Mouse (Mus musculus): ENCODE measurements around the gene Krba1. TPM values are rescaled to one million over a fixed set of nuclear protein-coding genes. Genes with fewer than 3 reads are reported as not detected.

The Krba1 gene
- polyA plus RNA-seq, 1 experiment from 2014 or later = 36.0 TPM

DNA sequence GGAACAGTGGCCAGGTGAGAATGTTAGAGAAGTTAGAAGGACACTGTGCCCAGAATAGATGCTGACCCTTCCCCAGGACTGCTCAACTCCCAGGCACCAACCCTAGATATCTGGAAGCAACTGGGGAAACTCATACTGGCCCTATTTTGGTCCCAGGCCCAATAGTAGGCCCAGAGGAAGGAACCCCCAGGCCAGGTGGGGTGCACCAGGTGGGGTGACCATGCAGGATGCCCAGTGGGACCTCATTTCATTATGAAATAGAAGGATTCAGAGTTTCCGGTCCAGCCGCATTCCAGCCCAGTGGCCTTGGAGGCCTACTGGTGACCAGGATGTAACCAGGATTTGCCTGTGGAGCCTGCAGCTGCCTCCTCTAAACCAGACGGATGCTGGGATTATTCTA is 51.5 kb downstream of the Krba1 start:
- ChIA-PET POLR2A (interaction anchor here (0.7 to 1.3 kb wide), 2 partner anchors 25 to 57 kb away, joined by 3 read pairs; no protein-coding TSS in a partner anchor), CTCF (no interaction called here)
- DNase-seq (ENCODE audit: low read depth, low spot score) (no peak), ATAC-seq (no peak)
- no peak for TF ChIP-seq CTCF (IDR thresholded peaks at IDR 0.05)
- H3K27me3 ChIP-seq = no peaks in the 10 kb centered on the region
- in situ Hi-C loops (cut with MboI; ENCODE audit: low pct_unique_long_range_greater_than_20kb) = no loop called here

DNA sequence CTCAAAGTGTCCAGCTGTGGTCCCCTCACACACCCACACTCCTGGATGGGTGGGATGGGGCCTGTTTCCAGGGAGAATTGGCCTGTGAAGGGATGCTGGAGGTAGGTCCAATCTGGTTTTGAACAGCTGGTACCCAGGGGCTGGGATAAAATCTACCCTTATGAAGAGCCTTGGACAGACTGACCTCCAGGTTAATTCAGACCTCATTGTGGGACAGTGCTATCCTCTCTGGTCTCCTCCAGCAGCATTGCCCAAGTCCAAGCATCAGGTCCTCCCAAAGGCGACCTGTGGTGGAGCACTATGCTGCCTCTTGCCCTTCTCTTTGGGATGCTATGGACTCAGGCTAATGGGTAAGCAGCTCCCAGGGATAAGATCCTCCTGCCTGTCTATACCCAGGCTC is 52.5 kb downstream of the Krba1 start, which contains the start of gene Sspo:
TSS of gene Sspo (plus strand) at position 301 of the 400 bp plus-strand sequence.
- ATAC-seq = no peak
- CTCF ChIA-PET = no interaction called here
- in situ Hi-C loops (cut with MboI; ENCODE audit: low pct_unique_long_range_greater_than_20kb) = no loop called here
- POLR2A ChIA-PET = no interaction called here
- no peak for TF ChIP-seq CTCF (IDR thresholded peaks at IDR 0.05)
- no peak for DNase-seq (ENCODE audit: low read depth, low spot score)
- H3K27me3 ChIP-seq = no peaks in the 10 kb centered on the region

DNA sequence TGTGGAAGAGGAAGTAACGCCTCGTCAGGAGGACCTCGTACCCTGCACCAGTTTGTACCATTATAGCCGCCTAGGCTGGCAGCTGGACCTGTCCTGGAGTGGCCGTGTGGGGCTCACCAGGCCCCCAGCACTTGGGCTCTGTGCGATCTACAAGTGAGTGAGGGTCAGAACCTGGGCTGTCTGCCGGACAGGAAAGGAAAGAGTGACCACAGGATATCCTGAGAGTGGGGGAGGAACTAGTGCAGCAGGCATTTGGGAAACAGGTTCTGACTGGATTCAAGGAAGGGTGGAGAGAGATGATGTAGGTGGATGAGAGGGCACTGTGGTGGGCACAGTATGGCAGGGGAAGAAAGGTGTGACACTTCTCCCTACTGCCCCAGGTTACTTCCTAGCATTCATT is 53.1 kb downstream of the Krba1 start:
- in situ Hi-C loops (cut with MboI; ENCODE audit: low pct_unique_long_range_greater_than_20kb) = no loop called here

DNA sequence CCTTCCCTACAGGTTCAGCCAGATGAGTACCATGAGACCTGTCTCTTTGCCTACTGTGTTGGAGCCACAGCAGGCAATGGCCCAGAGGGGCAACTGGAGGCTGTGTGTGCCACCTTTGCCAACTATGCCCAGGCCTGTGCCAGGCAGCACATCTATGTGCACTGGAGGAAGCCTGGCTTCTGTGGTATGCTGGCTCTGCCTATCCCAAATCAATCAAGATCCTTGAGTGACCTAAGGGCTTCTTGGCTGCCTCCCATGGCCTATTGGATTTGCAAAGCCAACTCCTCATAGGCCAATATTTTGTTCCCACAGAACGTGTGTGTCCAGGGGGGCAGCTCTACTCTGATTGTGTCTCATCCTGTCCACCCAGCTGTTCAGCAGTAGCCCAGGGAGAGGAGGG is 56.8 kb downstream of the Krba1 start:
- TF ChIP-seq CTCF (IDR thresholded peaks at IDR 0.05) = no peak
- in situ Hi-C loops (cut with MboI; ENCODE audit: low pct_unique_long_range_greater_than_20kb) = no loop called here
- ChIA-PET CTCF (no interaction called here), POLR2A (no interaction called here)
- DNase-seq (ENCODE audit: low read depth, low spot score) (no peak), ATAC-seq (no peak)
- peaks cover 4% of the 10 kb centered on the region for H3K27me3 ChIP-seq

More for the DNA sequence above, 53.1 kb downstream of the Krba1 start:
- CTCF ChIA-PET = no interaction called here
- POLR2A ChIA-PET = no interaction called here
- ATAC-seq (no peak), DNase-seq (ENCODE audit: low read depth, low spot score) (no peak)
- no peak for TF ChIP-seq CTCF (IDR thresholded peaks at IDR 0.05)
- H3K27me3 ChIP-seq = no peaks in the 10 kb centered on the region

DNA sequence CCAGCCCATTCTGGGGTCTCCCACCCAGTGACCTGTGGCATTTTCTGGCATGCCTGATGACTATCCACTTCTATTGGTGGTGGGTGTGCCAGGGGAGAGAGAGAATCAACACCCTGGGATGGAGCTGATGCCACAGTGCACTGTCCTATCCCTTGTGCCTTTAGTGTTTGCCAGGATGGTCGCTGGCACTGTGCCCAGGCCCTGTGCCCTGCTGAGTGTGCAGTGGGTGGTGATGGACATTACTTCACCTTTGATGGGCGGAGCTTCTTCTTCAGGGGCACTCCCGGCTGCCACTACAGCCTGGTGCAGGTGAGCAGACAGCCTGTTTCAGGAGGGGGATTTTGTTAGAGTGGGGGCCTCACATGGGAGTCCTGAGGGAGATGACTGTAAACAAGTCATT is 57.4 kb downstream of the Krba1 start:
- CTCF ChIA-PET = no interaction called here
- DNase-seq (ENCODE audit: low read depth, low spot score) (no peak), ATAC-seq (no peak)
- in situ Hi-C loops (cut with MboI; ENCODE audit: low pct_unique_long_range_greater_than_20kb) = no loop called here
- H3K27me3 ChIP-seq = peaks cover 4% of the 10 kb centered on the region
- TF ChIP-seq CTCF (IDR thresholded peaks at IDR 0.05) = no peak
- POLR2A ChIA-PET = no interaction called here

DNA sequence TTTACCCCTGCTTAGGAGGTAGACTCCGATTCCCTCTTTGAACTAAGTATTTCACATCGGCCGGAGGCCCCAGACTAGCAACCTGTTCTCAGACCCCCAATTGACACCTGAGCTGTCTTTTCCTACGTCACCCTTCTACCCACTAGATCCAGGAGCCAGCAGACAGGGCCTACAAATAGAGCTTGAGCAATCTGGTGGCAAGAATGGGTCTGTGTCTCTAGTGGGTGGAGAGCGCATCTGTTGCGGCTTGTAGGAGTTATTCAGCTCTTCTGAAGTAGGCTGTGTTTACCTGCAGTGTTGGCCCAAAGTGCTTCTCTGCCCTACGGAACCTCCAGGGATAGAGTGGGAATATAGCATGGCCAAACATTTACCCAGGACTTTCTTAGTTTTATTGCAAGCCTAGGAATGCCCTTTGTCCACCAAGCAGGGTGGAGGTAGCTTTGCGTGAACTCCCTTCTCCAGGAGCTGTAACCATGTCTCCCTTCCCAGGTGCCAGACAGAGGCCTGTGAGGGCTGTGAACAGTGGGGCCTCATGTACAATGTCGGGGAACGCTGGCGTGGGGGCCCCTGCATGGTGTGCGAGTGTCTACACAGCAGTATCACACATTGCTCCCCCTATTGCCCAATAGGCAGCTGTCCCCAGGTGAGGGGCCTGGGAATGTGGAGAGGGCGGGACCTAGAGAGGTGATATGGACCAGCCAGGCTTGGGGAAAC is 69.7 kb downstream of the Krba1 start:
- peaks cover 19% of the 10 kb centered on the region for H3K27me3 ChIP-seq
- TF ChIP-seq CTCF (IDR thresholded peaks at IDR 0.05) = no peak
- DNase-seq (ENCODE audit: low read depth, low spot score) = no peak
- in situ Hi-C loops (cut with MboI; ENCODE audit: low pct_unique_long_range_greater_than_20kb) = no loop called here
- ChIA-PET POLR2A (interaction anchor here (0.6 to 1.0 kb wide), 2 partner anchors 25 to 355 kb away, joined by 3 read pairs; no protein-coding TSS in a partner anchor), CTCF (no interaction called here)
- no peak for ATAC-seq

DNA sequence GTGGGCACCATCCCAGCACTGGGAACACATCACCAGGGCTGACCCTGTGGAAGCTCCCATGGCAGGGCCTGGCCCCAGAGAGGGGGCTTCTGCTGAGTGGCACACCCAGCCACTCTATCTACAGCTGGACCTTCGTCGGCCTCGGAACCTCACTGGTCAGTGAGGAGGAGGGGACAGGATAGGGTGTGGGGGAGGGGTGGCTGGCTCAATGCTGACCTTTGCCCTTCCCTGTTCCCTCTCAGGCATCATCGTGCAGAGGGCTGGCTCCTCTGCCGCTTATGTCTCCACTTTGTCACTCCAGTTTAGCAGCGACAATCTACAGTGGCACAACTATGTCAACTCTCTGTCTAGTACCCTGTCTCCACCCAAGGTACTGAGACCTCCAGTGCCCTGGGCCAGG is 71.3 kb downstream of the Krba1 start:
- no peak for TF ChIP-seq CTCF (IDR thresholded peaks at IDR 0.05)
- ChIA-PET POLR2A (no interaction called here), CTCF (no interaction called here)
- in situ Hi-C loops (cut with MboI; ENCODE audit: low pct_unique_long_range_greater_than_20kb) = no loop called here
- ATAC-seq = no peak
- no peak for DNase-seq (ENCODE audit: low read depth, low spot score)
- H3K27me3 ChIP-seq = peaks cover 13% of the 10 kb centered on the region

DNA sequence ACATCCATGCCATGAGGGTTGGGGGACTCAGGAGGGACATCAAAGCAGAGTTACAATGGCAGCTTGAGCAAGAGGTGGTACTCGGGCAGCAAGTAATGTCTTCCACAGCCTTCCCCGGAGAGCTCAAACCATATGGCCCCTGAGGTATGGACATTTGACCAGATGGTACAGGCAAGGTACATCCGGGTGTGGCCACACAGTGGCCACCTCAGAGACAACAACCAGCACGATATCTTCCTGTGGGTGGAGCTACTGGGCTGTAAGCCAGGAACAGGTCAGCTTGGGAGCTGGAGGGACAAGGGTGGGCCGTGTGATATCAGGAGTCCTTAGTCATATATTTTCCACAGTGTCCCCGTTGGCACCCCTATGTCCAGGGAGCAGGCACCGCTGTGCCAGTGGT is 72.1 kb downstream of the Krba1 start:
- H3K27me3 ChIP-seq = peaks cover 13% of the 10 kb centered on the region
- DNase-seq (ENCODE audit: low read depth, low spot score) (no peak), ATAC-seq (no peak)
- ChIA-PET POLR2A (interaction anchor here (1.0 kb wide), 1 partner anchor 23 kb away, joined by 3 read pairs; no protein-coding TSS in a partner anchor), CTCF (no interaction called here)
- in situ Hi-C loops (cut with MboI; ENCODE audit: low pct_unique_long_range_greater_than_20kb) = no loop called here
- no peak for TF ChIP-seq CTCF (IDR thresholded peaks at IDR 0.05)

Other genes starting within 250 kb of the Krba1 start
- gene Zfp467, start 50.2 kb downstream of the Krba1 start, polyA plus RNA-seq (2021) = 30.7 TPM
- gene Sspo, start 52.6 kb downstream of the Krba1 start, polyA plus RNA-seq (2021) = 0.05 TPM
- gene Atp6v0e2, start 142.0 kb downstream of the Krba1 start, polyA plus RNA-seq (2021) = 97.0 TPM
- gene Lrrc61, start 159.2 kb downstream of the Krba1 start, polyA plus RNA-seq (2021) = 21.5 TPM
- 0.22 TPM for gene Rarres2, start 177.2 kb downstream of the Krba1 start, polyA plus RNA-seq (2021)
- gene Gm45021, start 194.0 kb downstream of the Krba1 start, polyA plus RNA-seq (2021) = not detected
- 44.2 TPM for gene Repin1, start 198.3 kb downstream of the Krba1 start, polyA plus RNA-seq (2021)
- 0.62 TPM for gene Gm44965, start 198.4 kb downstream of the Krba1 start, polyA plus RNA-seq (2021)
- 8.7 TPM for gene Zfp775, start 206.5 kb downstream of the Krba1 start, polyA plus RNA-seq (2021)
- gene AI854703, start 231.2 kb downstream of the Krba1 start, polyA plus RNA-seq (2021) = 25.6 TPM

All from Patski (cell line).